Mouse (Mus musculus): ENCODE results near the gene Negr1. TPM values are rescaled to one million over a fixed set of nuclear protein-coding genes. Genes with fewer than 3 reads are reported as not detected.
"Not testable (repeated sequence)": the region's sequence is repeated elsewhere in the genome, so short reads cannot be mapped to it uniquely, and the experiment has no call there.

Gene Negr1
- polyA plus RNA-seq, 1 experiment from 2014 or later, result 1.9 TPM

- no peak overlapping the region for H3K4me3 ChIP-seq (ENCODE audit: low read depth, low read length)
- H3K9ac ChIP-seq (ENCODE audit: low read length), result no peak overlapping the region
- no peak for DNase-seq (ENCODE audit: low spot score)
- H3K9me3 ChIP-seq (ENCODE audit: control insufficient read depth, low read length), result no peaks in the 10 kb centered on the region
- ATAC-seq (ENCODE audit: insufficient number of reproducible peaks, low FRiP score, low TSS enrichment, low read depth), result no peak
- H3K27ac ChIP-seq (replicated peaks; ENCODE audit: low read depth, low read length), result no peak overlapping the region
- no peaks in the 10 kb centered on the region for H3K4me1 ChIP-seq (ENCODE audit: control insufficient read depth, insufficient read depth, low read length)
- no peak overlapping the region for H3K4me2 ChIP-seq (ENCODE audit: low read depth, severe bottlenecking)
- H3K36me3 ChIP-seq (ENCODE audit: control insufficient read depth, insufficient read depth, low read length), result no peaks in the 10 kb centered on the region
- H3K27me3 ChIP-seq (ENCODE audit: control insufficient read depth, insufficient read depth, low read length), result no peaks in the 10 kb centered on the region
- WGBS, result 61% methylated on average over 5 of the region's 5 CpGs
These were observed 479.0 kb downstream of the Negr1 start for GRCm38 (mm10) chr3:157040619-157041018.

DNA sequence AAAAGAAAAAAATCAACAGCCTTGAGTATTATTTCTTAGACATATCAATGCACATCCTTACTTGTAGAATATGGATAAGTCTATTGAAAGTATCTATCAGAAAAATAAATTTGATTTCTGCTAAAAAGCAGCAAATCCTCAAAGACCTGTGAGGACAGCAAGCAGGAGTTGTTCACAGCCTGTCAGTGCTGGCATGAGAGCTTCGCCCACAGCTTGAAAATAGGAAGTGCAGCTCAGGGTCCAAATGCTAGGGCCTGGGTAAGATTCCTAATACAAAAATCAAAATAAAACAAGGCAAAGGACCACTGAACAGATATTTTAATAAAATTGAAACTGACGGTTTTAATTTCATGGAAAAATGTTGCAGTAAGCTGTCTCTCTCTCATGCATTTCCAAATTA, 483.0 kb downstream of the Negr1 start:
- Histone ChIP-seq H3K9me3 (ENCODE audit: control insufficient read depth, low read length) (no peaks in the 10 kb centered on the region), H3K4me1 (ENCODE audit: control insufficient read depth, insufficient read depth, low read length) (no peaks in the 10 kb centered on the region), H3K4me2 (ENCODE audit: low read depth, severe bottlenecking) (no peak overlapping the region), H3K27ac (replicated peaks; ENCODE audit: low read depth, low read length) (no peak overlapping the region), H3K27me3 (ENCODE audit: control insufficient read depth, insufficient read depth, low read length) (no peaks in the 10 kb centered on the region), H3K36me3 (ENCODE audit: control insufficient read depth, insufficient read depth, low read length) (no peaks in the 10 kb centered on the region), H3K4me3 (ENCODE audit: low read depth, low read length) (no peak overlapping the region), H3K9ac (ENCODE audit: low read length) (no peak overlapping the region)
- ATAC-seq (ENCODE audit: insufficient number of reproducible peaks, low FRiP score, low TSS enrichment, low read depth) (no peak), DNase-seq (ENCODE audit: low spot score) (no peak)
- 86% methylated on average over 2 of the region's 2 CpGs for WGBS

- not testable (repeated sequence) for H3K27ac ChIP-seq (replicated peaks; ENCODE audit: low read depth, low read length); H3K4me2 ChIP-seq (ENCODE audit: low read depth, severe bottlenecking); H3K9ac ChIP-seq (ENCODE audit: low read length); H3K9me3 ChIP-seq (ENCODE audit: control insufficient read depth, low read length); H3K27me3 ChIP-seq (ENCODE audit: control insufficient read depth, insufficient read depth, low read length); H3K4me1 ChIP-seq (ENCODE audit: control insufficient read depth, insufficient read depth, low read length); ATAC-seq (ENCODE audit: insufficient number of reproducible peaks, low FRiP score, low TSS enrichment, low read depth); H3K36me3 ChIP-seq (ENCODE audit: control insufficient read depth, insufficient read depth, low read length); H3K4me3 ChIP-seq (ENCODE audit: low read depth, low read length); DNase-seq (ENCODE audit: low spot score)
- WGBS, result 73% methylated on average over 2 of the region's 2 CpGs
These were observed 502.8 kb downstream of the Negr1 start for GRCm38 (mm10) chr3:157064438-157064837.

GRCm38 (mm10) chr3:157066331-157066730, 504.7 kb downstream of the Negr1 start:
- Histone ChIP-seq H3K27me3 (ENCODE audit: control insufficient read depth, insufficient read depth, low read length) (no peaks in the 10 kb centered on the region), H3K4me1 (ENCODE audit: control insufficient read depth, insufficient read depth, low read length) (no peaks in the 10 kb centered on the region), H3K9ac (ENCODE audit: low read length) (no peak overlapping the region), H3K36me3 (ENCODE audit: control insufficient read depth, insufficient read depth, low read length) (no peaks in the 10 kb centered on the region), H3K4me2 (ENCODE audit: low read depth, severe bottlenecking) (no peak overlapping the region), H3K27ac (replicated peaks; ENCODE audit: low read depth, low read length) (no peak overlapping the region), H3K4me3 (ENCODE audit: low read depth, low read length) (no peak overlapping the region), H3K9me3 (ENCODE audit: control insufficient read depth, low read length) (no peaks in the 10 kb centered on the region)
- no peak for ATAC-seq (ENCODE audit: insufficient number of reproducible peaks, low FRiP score, low TSS enrichment, low read depth)
- no peak for DNase-seq (ENCODE audit: low spot score)

- H3K27ac ChIP-seq (replicated peaks; ENCODE audit: low read depth, low read length), result no peak overlapping the region
- ATAC-seq (ENCODE audit: insufficient number of reproducible peaks, low FRiP score, low TSS enrichment, low read depth), result no peak
- 88% methylated on average over 2 of the region's 2 CpGs for WGBS
These were observed 517.8 kb downstream of the Negr1 start for GRCm38 (mm10) chr3:157079250-157079965.

GRCm38 (mm10) chr3:157079966-157080306, 518.3 kb downstream of the Negr1 start:
- Histone ChIP-seq H3K27ac (replicated peaks; ENCODE audit: low read depth, low read length) (no peak overlapping the region), H3K4me1 (ENCODE audit: control insufficient read depth, insufficient read depth, low read length) (no peaks in the 10 kb centered on the region), H3K27me3 (ENCODE audit: control insufficient read depth, insufficient read depth, low read length) (no peaks in the 10 kb centered on the region), H3K9me3 (ENCODE audit: control insufficient read depth, low read length) (no peaks in the 10 kb centered on the region), H3K9ac (ENCODE audit: low read length) (no peak overlapping the region), H3K4me2 (ENCODE audit: low read depth, severe bottlenecking) (no peak overlapping the region), H3K4me3 (ENCODE audit: low read depth, low read length) (no peak overlapping the region), H3K36me3 (ENCODE audit: control insufficient read depth, insufficient read depth, low read length) (no peaks in the 10 kb centered on the region)
- no peak for ATAC-seq (ENCODE audit: insufficient number of reproducible peaks, low FRiP score, low TSS enrichment, low read depth)
- WGBS, result 81% methylated on average over 1 of the region's 1 CpGs
- DNase-seq (ENCODE audit: low spot score), result no peak

More at GRCm38 (mm10) chr3:157079250-157079965, 517.8 kb downstream of the Negr1 start:
- no peaks in the 10 kb centered on the region for H3K36me3 ChIP-seq (ENCODE audit: control insufficient read depth, insufficient read depth, low read length)
- H3K9ac ChIP-seq (ENCODE audit: low read length), result no peak overlapping the region
- H3K4me1 ChIP-seq (ENCODE audit: control insufficient read depth, insufficient read depth, low read length), result no peaks in the 10 kb centered on the region
- no peak overlapping the region for H3K4me2 ChIP-seq (ENCODE audit: low read depth, severe bottlenecking)
- no peak for DNase-seq (ENCODE audit: low spot score)
- H3K27me3 ChIP-seq (ENCODE audit: control insufficient read depth, insufficient read depth, low read length), result no peaks in the 10 kb centered on the region
- no peaks in the 10 kb centered on the region for H3K9me3 ChIP-seq (ENCODE audit: control insufficient read depth, low read length)
- no peak overlapping the region for H3K4me3 ChIP-seq (ENCODE audit: low read depth, low read length)

GRCm38 (mm10) chr3:157080585-157080984, 519.0 kb downstream of the Negr1 start:
- H3K27me3 ChIP-seq (ENCODE audit: control insufficient read depth, insufficient read depth, low read length), result no peaks in the 10 kb centered on the region
- 95% methylated on average over 1 of the region's 1 CpGs for WGBS
- H3K4me1 ChIP-seq (ENCODE audit: control insufficient read depth, insufficient read depth, low read length), result no peaks in the 10 kb centered on the region
- no peaks in the 10 kb centered on the region for H3K36me3 ChIP-seq (ENCODE audit: control insufficient read depth, insufficient read depth, low read length)
- DNase-seq (ENCODE audit: low spot score), result no peak
- H3K27ac ChIP-seq (replicated peaks; ENCODE audit: low read depth, low read length), result no peak overlapping the region
- no peak overlapping the region for H3K4me2 ChIP-seq (ENCODE audit: low read depth, severe bottlenecking)
- H3K9me3 ChIP-seq (ENCODE audit: control insufficient read depth, low read length), result no peaks in the 10 kb centered on the region
- H3K9ac ChIP-seq (ENCODE audit: low read length), result no peak overlapping the region
- no peak for ATAC-seq (ENCODE audit: insufficient number of reproducible peaks, low FRiP score, low TSS enrichment, low read depth)
- no peak overlapping the region for H3K4me3 ChIP-seq (ENCODE audit: low read depth, low read length)

- Histone ChIP-seq H3K4me2 (ENCODE audit: low read depth, severe bottlenecking) (no peak overlapping the region), H3K9ac (ENCODE audit: low read length) (no peak overlapping the region), H3K36me3 (ENCODE audit: control insufficient read depth, insufficient read depth, low read length) (no peaks in the 10 kb centered on the region), H3K27me3 (ENCODE audit: control insufficient read depth, insufficient read depth, low read length) (no peaks in the 10 kb centered on the region), H3K27ac (replicated peaks; ENCODE audit: low read depth, low read length) (no peak overlapping the region), H3K9me3 (ENCODE audit: control insufficient read depth, low read length) (no peaks in the 10 kb centered on the region), H3K4me1 (ENCODE audit: control insufficient read depth, insufficient read depth, low read length) (no peaks in the 10 kb centered on the region), H3K4me3 (ENCODE audit: low read depth, low read length) (no peak overlapping the region)
- no peak for ATAC-seq (ENCODE audit: insufficient number of reproducible peaks, low FRiP score, low TSS enrichment, low read depth)
- DNase-seq (ENCODE audit: low spot score), result no peak
- 81% methylated on average over 8 of the region's 8 CpGs for WGBS
These were observed 521.5 kb downstream of the Negr1 start for GRCm38 (mm10) chr3:157082808-157083784.

All from limb, embryonic 11.5 days (tissue).